Mouse (Mus musculus) adrenal gland, postnatal 4 days (tissue): Measurements from ENCODE around the gene Sos1. TPM values are rescaled to one million over a fixed set of nuclear protein-coding genes. Genes with fewer than 3 reads are reported as not detected.
"Not testable (repeated sequence)": the region's sequence is repeated elsewhere in the genome, so short reads cannot be mapped to it uniquely, and the experiment has no call there.

ENCODE experiments used
- DNase-seq, 2 experiments: peaks; one replicate each; pipeline ENCODE4 v3.0.0; 2021 to 2022; ENCODE audit warnings: low spot score in 2 of 2, mixed read lengths in 2 of 2
- total RNA-seq, 2 experiments: library from RNA; stranded (reverse); gene quantifications; 2 replicates each; pipeline ENCODE4 v1.2.3; 2021

Gene Sos1
- total RNA-seq, 2 experiments from 2014 or later: 25.6 to 27.1 TPM

DNA sequence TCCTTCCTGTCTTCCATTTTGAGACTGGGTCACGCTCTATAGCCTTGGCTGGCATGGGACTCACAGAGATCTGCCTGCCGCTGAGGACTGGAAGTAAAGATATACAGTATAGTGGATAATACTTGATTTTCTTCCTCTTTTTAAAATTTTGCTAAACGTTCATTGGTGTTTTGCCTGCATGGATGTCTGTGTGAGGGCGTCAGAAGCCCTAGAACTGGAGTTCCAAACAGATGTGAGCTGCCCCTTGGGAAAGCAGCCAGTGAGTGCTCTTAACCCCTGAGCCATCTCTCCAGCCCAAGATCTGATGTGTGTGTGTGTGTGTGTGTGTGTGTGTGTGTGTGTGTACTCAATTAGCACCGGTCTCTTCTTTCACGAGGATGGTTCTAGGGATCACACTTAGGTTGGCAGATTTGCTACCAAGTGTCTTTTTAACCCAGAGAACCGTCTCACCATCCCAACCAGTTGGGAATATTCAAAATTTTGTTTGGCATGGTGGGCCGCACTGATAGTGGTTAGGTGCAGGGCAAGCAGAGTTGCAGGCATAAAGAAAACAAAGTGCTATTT, 16.4 kb upstream of the Sos1 start:
- no peak for DNase-seq

DNA sequence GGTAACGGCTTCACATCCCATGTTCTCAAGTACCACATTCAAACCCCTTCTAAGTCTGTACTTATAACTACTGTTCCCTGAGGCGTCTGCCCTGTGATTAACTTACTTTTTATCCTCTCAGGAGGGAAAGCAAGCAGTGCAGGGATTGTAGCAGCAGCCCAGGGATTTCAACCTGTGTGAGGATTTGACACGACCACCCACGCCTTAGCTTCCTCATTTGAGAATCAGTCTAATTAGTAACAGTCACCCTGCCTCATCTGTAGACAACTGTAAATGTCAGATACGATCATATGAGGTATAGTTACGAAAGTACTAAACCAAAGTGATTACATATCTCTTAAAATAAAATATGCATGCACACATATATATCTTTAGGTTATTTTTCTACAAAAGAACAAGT, 15.9 kb upstream of the Sos1 start:
- no peak for DNase-seq

DNA sequence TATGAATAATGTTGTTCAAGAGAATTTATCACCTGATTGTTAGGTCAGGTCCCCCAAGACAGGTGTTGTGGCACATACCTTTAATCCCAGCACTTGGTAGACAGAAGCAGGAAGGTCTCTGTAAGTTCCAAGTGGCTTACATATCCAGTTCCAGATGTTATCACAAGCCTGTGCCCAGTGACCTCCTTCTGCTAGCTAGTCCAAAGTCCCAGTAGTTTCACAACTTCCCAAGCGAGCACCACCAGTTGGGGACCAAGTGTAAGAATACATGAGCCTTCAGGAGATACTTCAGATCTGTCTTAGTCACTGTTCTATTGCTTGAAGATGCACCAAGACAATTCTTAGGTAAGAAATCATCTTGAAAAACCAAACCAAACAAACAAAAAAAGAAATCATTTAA, 13.6 kb upstream of the Sos1 start:
- DNase-seq: no peak

DNA sequence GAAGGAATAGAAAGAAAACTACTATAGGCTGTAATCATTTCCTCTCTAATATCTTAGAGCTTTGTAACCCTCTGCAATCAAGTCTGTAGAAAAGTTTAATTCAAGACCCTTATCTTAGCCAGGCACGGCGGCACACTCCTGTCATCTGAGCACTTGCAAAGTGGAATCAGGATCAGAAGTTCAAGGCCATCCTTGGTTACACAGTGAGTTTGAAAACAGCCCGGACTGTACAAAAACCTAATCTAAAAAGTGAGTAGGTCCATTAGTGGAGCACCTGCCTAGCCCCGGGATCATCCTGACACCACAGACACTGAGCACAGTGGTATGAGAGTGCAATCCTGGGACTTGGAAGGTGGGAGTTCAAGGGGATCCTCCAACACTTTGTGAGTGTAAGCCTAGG, 12.6 kb upstream of the Sos1 start:
- no peak for DNase-seq

DNA sequence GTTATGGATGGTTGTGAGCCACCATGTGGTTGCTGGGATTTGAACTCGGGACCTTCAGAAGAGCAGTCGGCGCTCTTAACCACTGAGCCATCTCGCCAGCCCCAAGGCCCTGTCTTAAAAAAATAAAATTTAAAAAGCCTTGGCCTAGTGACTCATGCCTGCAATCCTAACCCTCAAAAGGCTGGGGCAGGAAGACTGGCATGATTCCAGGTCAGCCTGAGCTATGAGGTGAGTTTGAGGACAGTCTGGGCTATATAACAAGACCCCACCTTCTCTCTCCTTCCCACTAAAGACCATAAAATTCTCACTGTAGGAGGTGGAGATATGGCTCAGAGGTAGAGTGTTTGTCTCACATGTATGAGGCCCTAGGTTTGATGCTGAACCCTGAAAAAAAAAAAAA, 12.0 kb upstream of the Sos1 start:
- no peak for DNase-seq

DNA sequence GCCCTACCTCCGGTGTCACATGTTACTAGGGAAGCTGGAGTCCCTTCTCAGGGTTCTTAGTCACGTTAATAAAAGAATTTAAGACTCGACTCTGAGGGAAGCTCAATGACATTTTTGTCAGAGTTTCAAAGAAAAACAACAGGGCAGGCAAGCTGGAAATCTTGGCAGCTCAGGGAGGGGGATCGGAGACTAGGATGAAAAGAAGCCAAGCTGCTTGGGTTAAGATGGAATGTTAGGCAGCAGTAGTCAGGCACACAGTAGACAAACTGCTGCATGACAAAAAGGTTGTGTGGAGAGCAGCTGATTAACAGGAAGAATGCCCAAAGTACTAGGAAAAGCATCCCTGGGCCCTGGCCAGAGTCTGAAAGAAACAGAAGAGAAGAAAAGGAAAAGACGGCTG, 9.9 kb upstream of the Sos1 start:
- no peak for DNase-seq

DNA sequence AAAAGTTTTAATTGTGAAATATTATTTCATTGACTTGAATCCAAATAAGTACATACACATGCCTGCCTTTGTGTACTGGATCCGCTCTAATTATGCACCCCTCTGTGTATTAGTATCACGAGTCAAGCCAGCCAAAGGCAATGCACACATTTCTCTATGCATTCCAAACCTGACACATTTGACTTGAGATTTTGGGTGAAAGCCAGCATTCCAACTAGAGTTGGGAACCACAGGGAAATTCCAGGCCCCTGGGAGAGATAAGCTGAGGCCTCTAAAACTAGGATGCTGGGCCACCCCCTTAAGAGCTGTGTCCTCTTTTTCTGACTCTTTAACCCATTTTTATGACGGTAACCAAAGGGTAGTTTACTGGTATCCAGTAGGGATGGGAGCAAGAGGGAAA, 8.7 kb upstream of the Sos1 start:
- no peak for DNase-seq

DNA sequence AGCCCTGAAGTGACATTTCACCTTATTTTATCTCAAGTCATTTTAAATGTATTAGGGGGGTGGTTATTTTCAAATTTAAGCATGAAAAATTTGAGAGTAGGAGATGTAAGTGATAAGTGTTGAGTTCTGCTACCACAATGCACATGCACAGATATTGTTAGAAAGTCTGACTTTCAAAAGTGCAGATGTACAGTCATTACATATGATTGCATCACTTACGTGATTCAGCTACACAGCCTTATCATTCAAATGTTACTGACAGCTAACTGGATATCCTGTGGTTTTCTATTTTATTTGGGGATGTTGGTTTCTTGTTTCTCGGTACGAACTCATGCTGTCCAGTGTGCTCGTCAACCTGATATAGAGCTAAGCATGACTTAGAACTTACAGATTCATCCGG, 4.9 kb upstream of the Sos1 start:
- DNase-seq: no peak

DNA sequence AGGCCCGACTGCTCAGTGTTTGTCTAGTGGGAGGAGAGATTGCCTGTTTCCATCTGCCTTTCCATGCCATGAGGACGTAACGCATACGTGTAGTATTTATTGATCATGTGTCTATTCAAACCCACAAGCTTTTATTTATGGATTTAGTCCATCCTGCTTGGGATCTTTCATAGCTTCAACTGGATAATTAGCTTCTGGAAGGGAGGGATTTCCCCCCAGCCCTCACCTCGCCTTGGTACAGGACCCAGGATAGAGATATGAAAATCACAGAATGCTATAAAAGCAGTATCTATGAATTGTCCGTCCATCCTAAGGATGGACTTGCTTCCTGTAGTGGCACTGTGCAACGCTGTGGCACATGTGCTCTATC, 587 bp upstream of the Sos1 start:
- DNase-seq: no peak

DNA sequence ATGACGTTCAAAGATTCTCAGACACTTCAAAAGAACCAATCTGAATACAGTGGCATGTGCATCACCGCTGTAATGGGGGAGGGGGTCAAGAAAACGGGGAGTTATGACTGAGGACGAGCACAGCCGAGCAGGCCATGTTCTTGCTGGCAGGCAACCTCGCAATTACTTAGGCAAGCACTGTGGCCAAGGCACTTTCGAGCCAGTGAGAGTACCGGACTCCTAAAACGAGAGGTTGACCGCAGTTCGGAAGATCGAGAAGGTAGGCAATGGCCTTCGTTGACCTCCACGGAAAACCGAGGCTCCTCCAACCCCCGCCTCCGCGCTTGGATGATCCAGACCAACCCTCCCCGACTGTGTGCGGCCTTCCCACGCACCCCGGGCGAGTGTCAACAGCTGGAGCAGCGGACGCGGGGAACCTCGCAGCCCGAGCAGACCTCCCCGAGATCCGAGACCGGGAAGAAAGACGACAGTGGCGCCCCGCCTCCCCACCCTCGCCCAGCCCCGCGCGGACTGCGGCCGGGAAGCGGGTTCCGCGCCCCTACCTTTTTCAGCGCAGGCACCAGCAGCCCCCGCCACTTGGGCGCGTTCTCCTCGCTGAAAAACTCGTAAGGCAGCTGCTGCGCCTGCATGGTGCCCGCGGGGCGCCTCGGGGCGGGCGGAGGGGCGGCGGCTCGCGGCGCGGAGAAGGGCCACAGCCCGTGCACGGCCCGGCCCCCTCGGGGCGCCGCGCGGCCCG, 790 bp downstream of the Sos1 start:
- DNase-seq: peak; percentile 40 to 49

DNA sequence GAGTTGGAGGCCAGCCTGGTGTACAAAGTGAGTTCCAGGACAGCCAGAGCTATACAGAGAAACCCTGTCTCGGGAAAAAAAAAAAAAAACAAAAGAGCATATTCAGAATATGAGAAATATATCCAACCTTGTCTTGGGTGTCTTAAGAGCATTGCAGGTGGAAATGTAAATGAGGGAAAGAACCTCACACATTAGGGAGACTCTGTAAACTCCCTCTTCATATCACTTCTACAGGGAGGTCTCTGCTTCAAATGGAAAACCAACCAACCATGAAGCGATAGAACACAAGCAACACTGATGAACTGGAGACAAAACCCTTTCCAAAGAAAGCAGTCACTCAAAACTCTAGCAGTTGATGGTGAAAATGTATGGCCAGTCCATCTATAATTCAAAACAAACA, 2.6 kb downstream of the Sos1 start:
- DNase-seq: no peak

DNA sequence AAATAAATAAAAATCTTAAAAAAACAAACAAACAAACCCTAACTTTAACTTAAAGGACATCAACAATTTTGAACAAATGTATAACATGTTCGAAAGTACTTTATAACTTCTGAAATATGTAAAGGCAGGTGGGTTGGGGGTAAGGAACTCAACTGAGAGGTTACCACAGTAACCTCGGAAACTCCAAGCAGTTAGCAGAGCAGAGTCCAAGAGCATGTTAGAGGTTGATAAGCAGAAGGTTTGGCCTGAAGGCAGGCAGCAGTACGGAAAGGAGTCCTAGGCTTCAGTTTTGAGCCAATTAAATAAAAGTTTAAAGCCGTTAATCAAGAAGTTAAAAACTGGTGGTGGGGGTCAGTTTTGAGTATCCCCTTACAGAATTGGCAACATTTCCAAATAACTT, 3.8 kb downstream of the Sos1 start:
- no peak for DNase-seq

DNA sequence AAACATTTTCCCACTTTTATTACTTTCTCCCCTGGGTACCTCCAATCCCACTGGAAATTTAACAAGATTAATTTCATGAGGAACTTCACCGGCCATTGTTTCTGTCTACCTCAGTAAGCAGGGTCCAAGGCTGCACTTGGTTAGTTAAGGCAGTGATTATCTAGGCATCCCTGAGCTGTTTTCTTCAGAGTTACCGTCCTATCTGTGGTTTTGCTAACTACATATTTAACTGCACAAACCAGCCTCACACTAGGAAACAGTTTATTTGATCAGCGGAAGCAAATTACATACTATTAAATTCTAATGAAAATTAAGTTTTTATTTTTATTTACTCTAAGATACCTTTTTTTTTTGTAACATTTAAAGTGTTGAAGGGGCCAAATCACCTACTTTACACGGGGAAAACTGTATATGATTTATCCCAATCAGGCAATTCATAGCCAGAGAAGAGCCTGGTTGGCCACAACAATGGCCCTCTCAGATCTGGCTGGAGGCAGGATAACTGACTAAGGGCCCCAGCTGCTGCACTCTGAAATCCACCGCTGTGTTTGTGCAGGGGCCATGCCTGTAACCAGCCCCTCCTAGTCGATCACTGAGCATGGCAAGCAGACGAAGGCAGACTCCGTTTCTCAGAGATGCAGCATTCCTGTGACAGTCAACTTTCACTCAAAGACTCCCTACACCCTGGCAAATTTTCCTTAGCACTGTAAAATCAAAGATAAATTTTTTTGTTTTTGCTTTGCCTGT, 9.0 kb downstream of the Sos1 start:
- DNase-seq: no peak

DNA sequence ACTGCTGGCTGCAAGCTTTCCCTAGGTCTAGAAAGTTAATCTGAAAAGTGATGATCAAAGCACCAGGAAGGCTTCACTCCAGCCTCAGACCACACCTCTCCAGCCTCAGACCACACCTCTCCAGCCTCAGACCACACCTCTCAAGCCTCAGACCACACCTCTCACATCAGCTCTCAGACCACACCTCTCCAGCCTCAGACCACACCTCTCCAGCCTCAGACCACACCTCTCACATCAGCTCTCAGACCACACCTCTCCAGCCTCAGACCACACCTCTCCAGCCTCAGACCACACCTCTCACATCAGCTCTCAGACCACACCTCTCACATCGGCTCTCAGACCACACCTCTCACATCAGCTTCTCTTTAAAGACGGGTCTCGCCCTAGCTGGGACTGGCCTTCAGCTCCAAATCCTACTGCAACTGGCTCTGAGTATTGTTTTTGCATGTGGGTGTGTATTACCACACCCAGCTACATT, 11.8 kb downstream of the Sos1 start:
- not testable (repeated sequence) for DNase-seq

DNA sequence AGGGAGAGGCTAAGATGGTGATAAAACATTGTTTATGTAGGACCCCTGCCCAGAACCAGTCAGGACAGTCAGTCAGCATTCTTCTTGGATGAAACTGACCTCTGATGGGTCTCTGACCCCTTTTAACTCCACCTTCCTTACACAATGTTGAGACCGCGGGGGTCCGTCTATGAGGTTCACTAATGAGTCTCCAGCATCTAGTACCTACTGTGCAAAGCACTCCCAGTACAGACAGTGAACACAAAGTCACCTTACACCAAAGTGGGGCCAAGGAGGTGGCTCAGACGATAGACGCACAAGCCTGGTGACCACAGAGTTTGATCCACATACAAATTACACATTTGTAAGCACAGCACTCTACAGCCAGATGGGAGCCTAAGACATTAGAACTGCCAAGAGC, 20.0 kb downstream of the Sos1 start:
- DNase-seq: no peak

DNA sequence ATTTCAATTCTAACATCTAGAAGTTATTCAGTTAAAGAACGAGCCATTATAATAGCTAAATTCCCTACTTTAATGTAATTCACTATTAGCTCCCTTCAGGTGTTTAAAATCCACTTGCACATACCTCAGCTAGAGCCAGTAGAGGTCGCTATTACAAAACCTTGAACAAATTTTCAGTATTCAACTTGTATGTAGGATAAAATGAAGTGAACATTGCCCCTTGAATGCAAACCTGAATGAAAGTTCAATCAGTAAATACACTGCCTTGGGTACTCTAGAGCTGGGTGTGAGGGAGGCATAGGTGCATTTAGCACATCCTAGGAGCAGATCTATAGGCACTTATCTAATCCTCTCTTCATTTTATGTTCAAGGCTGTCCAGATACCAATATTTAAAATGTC, 24.6 kb downstream of the Sos1 start:
- DNase-seq: no peak

DNA sequence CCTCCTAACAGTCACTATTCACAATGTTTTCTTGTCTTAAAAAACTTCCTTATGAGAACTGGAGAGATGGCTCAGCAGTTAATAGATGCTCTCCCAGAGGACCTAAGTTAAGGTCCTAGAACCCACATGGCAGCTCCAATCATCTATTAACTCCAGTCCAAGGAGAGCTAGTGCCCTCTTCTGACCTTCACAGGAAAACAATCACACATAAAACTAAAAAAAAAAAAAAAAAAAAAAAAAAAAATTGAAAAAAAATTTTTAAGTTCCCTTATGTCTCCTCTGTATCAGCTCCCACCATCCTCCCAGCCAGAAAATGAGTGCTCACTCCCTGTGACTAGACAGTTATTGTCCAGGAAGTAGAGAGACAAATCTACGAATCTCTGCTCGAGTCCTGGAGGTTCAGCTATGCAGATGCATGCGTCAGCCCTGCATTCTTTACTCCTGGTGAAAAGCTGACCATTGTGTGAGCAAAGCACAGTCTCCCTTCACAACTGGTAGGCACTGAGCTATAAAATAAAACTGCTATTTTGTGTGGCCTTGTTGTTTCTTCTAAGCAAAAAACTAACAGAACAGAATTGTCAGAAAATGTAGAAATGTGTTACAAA, 29.7 kb downstream of the Sos1 start:
- DNase-seq: no peak

DNA sequence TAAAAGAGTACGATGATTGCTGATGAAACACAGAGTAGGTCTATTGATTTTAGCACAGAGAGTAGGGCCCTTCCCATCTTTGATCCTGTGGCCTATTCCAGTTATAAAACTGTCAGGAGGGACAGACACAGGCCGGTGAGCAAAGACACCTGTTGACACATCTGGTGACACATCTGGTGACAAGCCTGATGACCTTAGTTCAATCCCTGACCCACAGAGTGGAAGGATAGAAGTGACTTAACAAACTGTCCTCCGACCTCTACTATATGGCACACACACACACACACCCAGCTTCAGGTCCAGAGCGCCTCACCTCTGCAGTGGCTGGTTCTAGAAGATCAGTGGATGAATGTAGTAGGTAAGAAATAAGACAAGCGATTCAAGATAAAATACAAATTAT, 33.8 kb downstream of the Sos1 start:
- no peak for DNase-seq

DNA sequence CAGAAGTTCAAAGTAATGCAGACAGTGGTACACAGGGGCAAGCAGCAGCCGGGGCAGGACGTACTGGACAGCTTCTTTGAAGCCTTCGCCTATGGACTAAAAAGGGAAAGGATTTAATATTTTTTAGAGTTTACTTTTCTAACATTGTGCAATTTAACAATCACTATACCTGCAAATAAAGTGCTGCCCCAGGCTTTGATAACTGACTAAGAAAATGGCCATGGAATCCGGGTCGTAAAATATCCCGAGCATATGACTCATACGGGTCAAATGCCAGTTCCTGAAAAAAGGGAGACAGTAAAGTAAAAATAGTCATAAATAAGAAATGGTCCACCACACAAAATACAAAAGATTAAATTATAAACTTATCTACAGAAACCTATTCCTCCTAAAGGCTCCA, 34.8 kb downstream of the Sos1 start:
- no peak for DNase-seq

DNA sequence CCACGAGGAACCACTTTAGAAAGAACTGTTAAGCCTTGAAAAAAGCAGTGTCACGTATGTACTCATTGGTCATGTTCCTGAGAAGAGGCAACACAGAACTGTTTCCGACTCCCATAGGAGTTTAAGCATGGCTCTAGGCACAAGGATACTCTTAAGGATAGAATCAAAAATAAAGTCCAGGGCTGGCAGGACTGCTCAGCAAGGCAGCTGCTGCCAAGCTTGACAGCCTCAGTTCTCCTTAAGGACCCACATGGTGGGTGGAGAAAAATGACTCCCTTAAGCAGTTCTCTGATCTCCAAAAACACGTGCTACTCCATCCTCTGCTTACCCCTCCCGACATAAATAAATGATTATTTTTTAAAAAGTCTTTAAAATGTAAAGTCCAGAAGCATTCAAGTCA, 44.6 kb downstream of the Sos1 start:
- no peak for DNase-seq

DNA sequence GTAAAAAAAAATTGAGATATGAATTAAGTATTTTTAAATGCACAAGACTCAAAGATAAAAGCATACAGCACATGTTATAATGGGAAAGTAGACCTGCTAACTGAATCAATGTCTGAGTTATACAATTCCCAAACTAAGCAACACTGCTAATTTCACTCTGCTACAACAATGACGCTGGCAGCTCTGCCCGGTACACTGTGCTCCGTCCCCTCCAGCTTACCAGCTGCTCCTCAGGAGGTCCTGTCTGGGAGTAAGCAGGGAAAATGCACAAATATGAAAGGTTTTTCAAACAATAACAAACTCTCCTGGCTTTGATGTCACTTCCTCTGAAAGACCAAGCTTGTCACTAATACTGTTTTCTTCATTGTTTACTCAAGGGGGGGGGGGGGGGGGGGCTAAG, 45.8 kb downstream of the Sos1 start:
- DNase-seq: no peak

DNA sequence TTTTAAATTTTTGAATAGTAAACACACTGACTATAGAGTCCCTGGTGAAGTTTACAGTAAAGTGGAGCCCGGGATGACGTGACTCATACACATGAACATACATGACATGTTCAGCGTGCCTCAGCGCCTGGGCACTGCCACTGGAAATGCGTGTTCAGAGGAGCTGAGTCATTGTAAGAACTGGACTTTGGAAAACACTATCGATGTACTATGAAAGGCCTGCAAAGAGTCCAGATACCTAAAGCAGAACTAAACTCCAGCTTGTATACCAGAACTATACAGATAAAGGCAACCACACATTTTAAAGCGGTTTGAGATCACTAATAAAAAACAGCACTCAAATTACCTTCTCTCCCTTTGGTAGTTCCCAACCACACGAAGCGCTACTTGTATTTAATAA, 48.3 kb downstream of the Sos1 start:
- no peak for DNase-seq
